Mouse (Mus musculus): ENCODE results near the gene Exosc10. TPM values are rescaled to one million over a fixed set of nuclear protein-coding genes. Genes with fewer than 3 reads are reported as not detected.

Gene Exosc10
- total RNA-seq (2021) = 10 to 100 TPM; 38.7 to 39.6 TPM
- 21.9 and 27.2 TPM in 2 replicates for polyA plus RNA-seq (2012; rRNA removed)
- long read RNA-seq, transcript Exosc10-201 (25 exons, 2,790 nt) = major isoform, 31 of 44 reads
- long read RNA-seq, partial matches to known transcripts = 6 of 44 reads
- long read RNA-seq, other reads (novel, unspliced or antisense) = 6 of 44 reads

DNA sequence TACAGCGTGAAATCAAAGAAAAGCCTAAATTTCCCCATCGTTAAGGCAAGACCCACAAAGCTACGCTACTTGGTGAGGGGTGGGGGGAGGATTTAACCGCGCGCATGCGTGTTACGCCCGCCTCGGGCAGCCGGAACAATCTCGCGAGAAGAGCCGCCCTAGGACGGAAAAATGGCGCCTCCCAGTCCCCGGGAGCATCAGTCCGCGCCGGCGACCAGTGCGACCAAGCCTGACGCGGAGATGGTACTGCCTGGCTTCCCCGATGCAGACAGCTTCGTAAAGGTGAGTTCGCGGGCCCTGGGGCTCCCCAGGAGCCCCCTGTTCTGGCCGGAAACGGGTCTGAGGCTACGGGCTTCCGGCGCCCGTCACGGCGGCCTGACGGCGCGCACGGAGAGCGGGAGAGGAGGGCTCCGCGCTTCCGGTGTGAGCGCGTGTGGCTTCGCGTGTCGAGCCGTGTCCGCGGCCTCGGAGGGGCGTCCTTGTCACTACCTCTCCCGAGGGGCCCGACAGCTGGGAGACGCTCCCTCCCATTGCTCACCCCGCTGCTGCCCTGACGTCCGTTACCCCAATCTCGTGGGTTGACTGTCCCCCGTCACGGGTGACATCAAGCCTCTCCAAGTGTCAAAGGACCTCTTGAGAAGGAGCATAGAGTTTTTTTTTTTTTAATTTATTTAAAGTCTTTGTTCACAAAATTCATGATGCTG, at the start of gene Exosc10:
Exosc10 (plus strand) TSS at position 133 of the 704 bp plus-strand sequence.
- Histone ChIP-seq H3K4me1 (ENCODE audit: control insufficient read depth, insufficient read depth, low read length) (no peaks in the 10 kb centered on the region; the same call in 1 of the 2 replicates), H3K36me3 (ENCODE audit: control insufficient read depth, insufficient read depth, low read length) (no peaks in the 10 kb centered on the region), H3K4me3 (peak within 1 kb of the TSS; percentile 79), H3K79me2 (replicated peaks; ENCODE audit: control insufficient read depth, insufficient read depth, low read length) (peaks cover 2% of the 10 kb centered on the region; the same call in 1 of the 2 replicates), H3K9ac (ENCODE audit: low read depth, low read length) (peak within 1 kb of the TSS; percentile 96), H3K27ac (peak within 1 kb of the TSS; percentile 97), H3K27me3 (ENCODE audit: control insufficient read depth, insufficient read depth, low read length) (no peaks in the 10 kb centered on the region)
- peak; percentile 91 to 92 for DNase-seq
- intact Hi-C loops (cut with DNase I) = loop anchor here (2.0 kb wide), 1 partner anchor 32 kb away; the partner anchor contains the start of gene Srm
- TF ChIP-seq POLR2A (IDR thresholded peaks at IDR 0.05; ENCODE audit: insufficient read depth, low read depth, low read length) (peak; percentile 87), CTCF (IDR thresholded peaks at IDR 0.05) (no peak)
- under 1% methylated on average over 63 of the region's 63 CpGs for WGBS

DNA sequence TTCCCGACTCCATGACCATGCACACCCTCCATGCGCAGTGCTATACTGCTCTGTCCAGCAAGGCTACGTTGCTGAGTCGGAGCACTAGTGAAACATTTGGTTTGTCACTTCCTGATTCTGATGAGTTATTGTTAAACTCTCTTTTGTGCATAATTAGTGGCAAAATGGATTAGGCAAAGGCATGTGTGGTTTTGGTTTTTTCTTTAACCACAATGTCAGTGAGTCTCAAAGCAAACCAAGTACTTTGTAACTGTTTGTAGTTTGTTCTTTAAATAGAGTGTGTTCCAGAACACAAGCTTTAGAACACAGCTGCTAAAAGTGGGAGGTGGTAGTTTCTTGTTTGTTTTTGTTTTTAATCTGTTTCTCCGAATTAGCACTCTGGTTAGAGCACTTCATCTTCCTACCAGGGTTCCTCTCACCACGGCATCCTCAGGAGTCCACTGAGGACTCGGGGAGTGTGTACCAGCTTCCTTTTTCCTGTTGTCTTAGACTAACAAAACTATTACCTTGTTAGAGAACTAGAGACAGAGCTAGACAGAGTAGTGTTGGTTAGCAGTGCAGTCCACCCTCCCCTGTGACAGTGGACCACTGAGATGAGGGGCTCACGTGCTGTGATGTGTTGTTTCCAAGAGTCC, 48.7 kb upstream of the Exosc10 start:
- DNase-seq = no peak
- no peak for TF ChIP-seq POLR2A (IDR thresholded peaks at IDR 0.05; ENCODE audit: insufficient read depth, low read depth, low read length)
- 68% methylated on average over 8 of the region's 8 CpGs for WGBS
- Histone ChIP-seq H3K27me3 (ENCODE audit: control insufficient read depth, insufficient read depth, low read length) (no peaks in the 10 kb centered on the region), H3K79me2 (replicated peaks; ENCODE audit: control insufficient read depth, insufficient read depth, low read length) (no peaks in the 10 kb centered on the region), H3K4me1 (ENCODE audit: control insufficient read depth, insufficient read depth, low read length) (peaks cover 6% of the 10 kb centered on the region), H3K27ac (no peak overlapping the region), H3K36me3 (ENCODE audit: control insufficient read depth, insufficient read depth, low read length) (no peaks in the 10 kb centered on the region), H3K4me3 (no peak overlapping the region), H3K9ac (ENCODE audit: low read depth, low read length) (no peak overlapping the region)
- intact Hi-C loops (cut with DNase I) = no loop called here

DNA sequence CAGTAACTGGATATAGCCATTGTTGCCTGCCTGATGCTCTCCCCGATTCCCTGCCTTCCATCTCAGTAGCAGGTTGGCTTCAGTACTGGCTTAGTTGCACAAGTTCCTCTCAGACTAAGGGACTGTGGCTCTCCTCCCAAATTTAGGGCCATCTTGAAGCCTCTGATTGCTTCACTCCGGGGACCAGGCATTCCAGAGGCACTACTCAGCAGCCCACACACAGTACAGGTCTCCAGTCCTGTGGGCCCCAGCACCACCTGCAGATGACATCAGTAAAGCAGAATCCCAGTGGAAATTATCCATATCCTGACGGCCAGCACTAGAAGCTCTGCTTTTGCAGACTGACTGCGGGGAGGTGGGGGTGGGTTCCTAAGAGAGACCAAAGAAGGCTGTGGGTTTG, 47.5 kb upstream of the Exosc10 start:
- intact Hi-C loops (cut with DNase I) = no loop called here
- TF ChIP-seq POLR2A (IDR thresholded peaks at IDR 0.05; ENCODE audit: insufficient read depth, low read depth, low read length) (no peak), CTCF (IDR thresholded peaks at IDR 0.05) (no peak), EP300 (IDR thresholded peaks at IDR 0.05; ENCODE audit: insufficient read depth, low read depth, low read length) (0 out of 2 replicates have a peak, but pooled peaks have one; percentile 21)
- Histone ChIP-seq H3K27ac (no peak overlapping the region), H3K79me2 (replicated peaks; ENCODE audit: control insufficient read depth, insufficient read depth, low read length) (no peaks in the 10 kb centered on the region), H3K36me3 (ENCODE audit: control insufficient read depth, insufficient read depth, low read length) (no peaks in the 10 kb centered on the region), H3K4me3 (no peak overlapping the region), H3K4me1 (ENCODE audit: control insufficient read depth, insufficient read depth, low read length) (peaks cover 5% of the 10 kb centered on the region), H3K27me3 (ENCODE audit: control insufficient read depth, insufficient read depth, low read length) (no peaks in the 10 kb centered on the region), H3K9ac (ENCODE audit: low read depth, low read length) (no peak overlapping the region)
- 49% methylated on average over 4 of the region's 4 CpGs for WGBS
- peak; percentile 46 to 52 for DNase-seq

DNA sequence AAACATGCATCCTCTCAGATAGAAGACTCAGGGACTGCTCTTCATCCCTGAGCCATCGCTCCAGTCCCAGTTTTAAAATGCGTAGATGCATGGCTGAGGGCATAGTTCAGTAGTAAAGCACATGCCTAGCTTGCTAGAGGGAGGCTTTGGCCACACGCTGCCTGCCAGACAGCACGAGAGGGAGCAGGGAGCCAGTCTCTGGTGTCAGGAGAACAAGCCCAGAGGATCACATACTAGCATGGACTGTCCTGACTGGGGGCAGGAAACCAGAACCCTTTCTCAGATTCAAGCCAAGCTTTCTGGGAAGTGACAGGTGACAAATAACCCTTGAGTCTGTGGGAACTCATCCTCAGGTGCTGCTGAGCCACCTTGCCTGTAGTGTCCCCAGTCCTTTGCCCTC, 46.9 kb upstream of the Exosc10 start:
- Histone ChIP-seq H3K27me3 (ENCODE audit: control insufficient read depth, insufficient read depth, low read length) (no peaks in the 10 kb centered on the region), H3K4me3 (no peak overlapping the region), H3K9ac (ENCODE audit: low read depth, low read length) (no peak overlapping the region), H3K4me1 (ENCODE audit: control insufficient read depth, insufficient read depth, low read length) (peaks cover 5% of the 10 kb centered on the region), H3K36me3 (ENCODE audit: control insufficient read depth, insufficient read depth, low read length) (no peaks in the 10 kb centered on the region), H3K27ac (no peak overlapping the region), H3K79me2 (replicated peaks; ENCODE audit: control insufficient read depth, insufficient read depth, low read length) (no peaks in the 10 kb centered on the region)
- TF ChIP-seq EP300 (IDR thresholded peaks at IDR 0.05; ENCODE audit: insufficient read depth, low read depth, low read length) (no peak), CTCF (IDR thresholded peaks at IDR 0.05) (no peak), POLR2A (IDR thresholded peaks at IDR 0.05; ENCODE audit: insufficient read depth, low read depth, low read length) (no peak)
- DNase-seq = no peak
- intact Hi-C loops (cut with DNase I) = no loop called here
- WGBS = 93% methylated on average over 4 of the region's 4 CpGs

DNA sequence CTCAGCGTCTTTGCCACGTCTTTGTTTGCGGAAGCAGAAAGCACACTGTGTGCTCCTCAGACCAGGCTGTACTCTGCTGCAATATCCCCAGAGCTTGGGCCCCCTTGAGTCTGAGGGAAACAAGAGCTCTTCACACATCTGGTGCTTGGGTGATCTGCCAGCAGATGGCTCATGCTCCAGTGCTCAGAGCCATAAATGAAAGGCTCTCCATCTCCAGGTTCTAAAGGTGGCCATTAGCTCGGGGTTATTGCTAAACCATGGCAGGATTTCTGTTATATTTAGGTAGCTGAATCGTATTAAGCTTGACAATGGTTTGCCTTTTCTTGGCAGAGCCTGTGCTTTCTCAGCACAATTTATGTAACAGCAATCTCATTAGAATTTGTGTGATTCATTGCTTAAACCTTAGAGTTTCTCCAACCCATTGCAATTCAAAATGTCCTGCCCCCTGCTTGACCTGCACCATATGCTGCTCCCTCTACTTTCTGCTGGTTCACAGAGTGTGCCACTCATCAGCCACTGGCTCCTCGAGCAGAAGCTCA, 45.1 kb upstream of the Exosc10 start:
- Histone ChIP-seq H3K27ac (no peak overlapping the region), H3K36me3 (ENCODE audit: control insufficient read depth, insufficient read depth, low read length) (no peaks in the 10 kb centered on the region; the same call in 1 of the 2 replicates), H3K9ac (ENCODE audit: low read depth, low read length) (no peak overlapping the region), H3K4me3 (no peak overlapping the region), H3K4me1 (ENCODE audit: control insufficient read depth, insufficient read depth, low read length) (peaks cover 5% of the 10 kb centered on the region), H3K27me3 (ENCODE audit: control insufficient read depth, insufficient read depth, low read length) (no peaks in the 10 kb centered on the region), H3K79me2 (replicated peaks; ENCODE audit: control insufficient read depth, insufficient read depth, low read length) (no peaks in the 10 kb centered on the region)
- 75% methylated on average over 6 of the region's 6 CpGs for WGBS
- TF ChIP-seq CTCF (IDR thresholded peaks at IDR 0.05) (no peak), POLR2A (IDR thresholded peaks at IDR 0.05; ENCODE audit: insufficient read depth, low read depth, low read length) (no peak), EP300 (IDR thresholded peaks at IDR 0.05; ENCODE audit: insufficient read depth, low read depth, low read length) (no peak)
- intact Hi-C loops (cut with DNase I) = no loop called here
- peak; percentile 32 to 40 for DNase-seq

All from heart, adult 2 months (tissue).